Mouse (Mus musculus) monocyte, adult 2 months (primary cell): Measurements from ENCODE around the gene Tchp.

ENCODE experiments used
- DNase-seq, 2 experiments: peaks; one replicate each; pipeline ENCODE4 v3.0.0; 2022; ENCODE audit warnings: low spot score in 2 of 2, low read depth in 1 of 2

The Tchp gene

GRCm38 (mm10) chr5:114696939-114697338 is 10.6 kb upstream of the Tchp start:
- DNase-seq, result no peak

- no peak for DNase-seq
Observed at GRCm38 (mm10) chr5:114698044-114698746, 9.4 kb upstream of the Tchp start.

GRCm38 (mm10) chr5:114699015-114699414 is 8.5 kb upstream of the Tchp start:
- DNase-seq, result peak; percentile 80 to 85

- no peak for DNase-seq
Observed at GRCm38 (mm10) chr5:114702403-114703392, 4.9 kb upstream of the Tchp start.

GRCm38 (mm10) chr5:114708491-114708890 is 931 bp downstream of the Tchp start:
- DNase-seq, result no peak

- DNase-seq, result no peak
Observed at GRCm38 (mm10) chr5:114709357-114709756, 1.8 kb downstream of the Tchp start.

GRCm38 (mm10) chr5:114714551-114714950 is 7.0 kb downstream of the Tchp start:
- DNase-seq, result no peak

GRCm38 (mm10) chr5:114717292-114717691 is 9.7 kb downstream of the Tchp start:
- no peak for DNase-seq

GRCm38 (mm10) chr5:114717937-114718336 is 10.4 kb downstream of the Tchp start:
- DNase-seq, result no peak

- DNase-seq, result no peak
Observed at GRCm38 (mm10) chr5:114718483-114718882, 10.9 kb downstream of the Tchp start.

GRCm38 (mm10) chr5:114719003-114719927 is 11.7 kb downstream of the Tchp start:
- no peak for DNase-seq

GRCm38 (mm10) chr5:114719928-114720270 is 12.3 kb downstream of the Tchp start:
- no peak for DNase-seq

GRCm38 (mm10) chr5:114720784-114721183 is 13.2 kb downstream of the Tchp start:
- no peak for DNase-seq

GRCm38 (mm10) chr5:114721969-114722368 is 14.4 kb downstream of the Tchp start:
- no peak for DNase-seq

GRCm38 (mm10) chr5:114722846-114723245 is 15.3 kb downstream of the Tchp start:
- DNase-seq, result no peak

- no peak for DNase-seq
Observed at GRCm38 (mm10) chr5:114728160-114728559, 20.6 kb downstream of the Tchp start.

GRCm38 (mm10) chr5:114730129-114730528 is 22.6 kb downstream of the Tchp start:
- no peak for DNase-seq

GRCm38 (mm10) chr5:114731498-114731897 is 23.9 kb downstream of the Tchp start:
- no peak for DNase-seq

GRCm38 (mm10) chr5:114731969-114732368 is 24.4 kb downstream of the Tchp start:
- DNase-seq, result no peak

GRCm38 (mm10) chr5:114733606-114734005 is 26.0 kb downstream of the Tchp start:
- DNase-seq, result no peak
